Mouse (Mus musculus) heart, embryonic 15.5 days (tissue): ENCODE data around the gene Adat2. TPM values are rescaled to one million over a fixed set of nuclear protein-coding genes. Genes with fewer than 3 reads are reported as not detected.
A peak's percentile ranks its signal among the peaks of the same experiment; 100 is the strongest.

Experiments used
- ATAC-seq: fragments of 200-750 bp; cut with Nextera tagmentation; replicated peaks from 2 replicates; pipeline ENCODE4 v1.8.0; 2017; ENCODE audit warnings: low read depth, moderate TSS enrichment; ENCODE audit not compliant: insufficient number of reproducible peaks, insufficient read depth, low FRiP score
- H3K27ac ChIP-seq: fragments of 300-500 bp; sonication (generic); 2 replicates; pipeline ENCODE4 v1.5.1; 2015; ENCODE audit warnings: mild to moderate bottlenecking, inconsistent platforms
- H3K27me3 ChIP-seq: fragments of 300-500 bp; sonication (generic); 2 replicates; pipeline ENCODE4 v1.6.1; 2015; ENCODE audit warnings: inconsistent platforms
- H3K36me3 ChIP-seq: fragments of 300-500 bp; sonication (generic); 2 replicates; pipeline ENCODE4 v1.6.1; 2015; ENCODE audit warnings: mild to moderate bottlenecking, inconsistent platforms
- H3K4me1 ChIP-seq: fragments of 300-500 bp; sonication (generic); replicated peaks from 2 replicates; pipeline ENCODE4 v1.6.1; 2015; ENCODE audit warnings: inconsistent platforms
- H3K4me2 ChIP-seq: fragments of 300-500 bp; sonication (generic); 2 replicates; pipeline ENCODE4 v1.6.1; 2015; ENCODE audit warnings: inconsistent platforms, mild to moderate bottlenecking, moderate library complexity
- H3K4me3 ChIP-seq: fragments of 300-500 bp; sonication (generic); 2 replicates; pipeline ENCODE4 v1.5.1; 2015; ENCODE audit warnings: mild to moderate bottlenecking, inconsistent platforms
- H3K9ac ChIP-seq: fragments of 300-500 bp; sonication (generic); 2 replicates; pipeline ENCODE4 v1.6.1; 2015; ENCODE audit warnings: mild to moderate bottlenecking, inconsistent platforms
- H3K9me3 ChIP-seq: fragments of 300-500 bp; sonication (generic); replicated peaks from 2 replicates; pipeline ENCODE4 v1.6.1; 2016; ENCODE audit warnings: inconsistent platforms
- WGBS: fragments of 180-500 bp; shearing (Covaris S2); methylation state at CpG from one replicate; pipeline ENCODE4 v1.1.7; 2015; ENCODE audit warnings: mixed read lengths; 5-methylcytosine and 5-hydroxymethylcytosine counted together
- polyA plus RNA-seq: library from polyadenylated mRNA; unstranded; fragments of >200 nt; fragmentation: Nextera tagmentation; extraction: Ambion mirVana; gene quantifications from 2 replicates; pipeline ENCODE4 v1.2.1, GENCODE M21; 2015

The Adat2 gene
- polyA plus RNA-seq, 1 experiment from 2014 or later, result 2.2 TPM

DNA sequence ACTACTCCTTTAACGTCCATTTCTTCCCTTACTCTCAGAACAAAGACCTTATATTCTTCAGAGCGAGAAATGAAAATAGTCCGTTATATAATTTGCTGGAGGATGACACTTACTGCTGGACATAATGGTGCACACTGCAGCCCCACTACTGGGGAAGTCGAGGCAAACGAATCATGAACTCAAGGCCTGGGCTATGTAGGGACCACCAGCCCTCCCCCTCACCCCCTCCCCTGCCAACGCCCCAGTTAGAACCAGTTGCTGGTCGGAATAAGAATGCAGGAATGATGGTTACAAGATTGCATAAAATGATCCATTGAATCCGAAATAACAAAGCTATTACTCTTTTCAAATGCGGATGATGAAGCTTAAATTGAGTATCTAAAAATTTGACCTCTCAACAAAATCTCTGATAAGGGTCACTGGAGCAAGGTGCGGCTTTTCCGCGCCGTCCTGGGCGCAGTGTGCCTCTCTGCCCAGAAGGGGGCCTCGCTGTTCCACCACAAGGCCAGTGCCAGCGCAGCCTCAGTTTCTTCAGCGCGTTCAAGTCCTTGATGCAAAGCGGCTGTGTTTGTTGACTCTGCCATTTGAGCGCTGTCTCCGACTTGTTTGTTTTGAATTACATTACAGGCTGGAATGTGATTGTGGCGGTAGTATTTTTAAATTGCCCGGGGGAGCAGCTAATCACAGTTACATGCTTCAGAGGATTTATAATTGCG lies 11.8 kb downstream of the Adat2 start:
- ATAC-seq, result no peak
- Histone ChIP-seq H3K4me1 (peaks cover 4% of the 10 kb centered on the region; the same call in 1 of the 2 replicates), H3K4me3 (peak overlapping the region; percentile 39), H3K9me3 (no peaks in the 10 kb centered on the region), H3K4me2 (peak overlapping the region; percentile 61), H3K27me3 (no peaks in the 10 kb centered on the region), H3K9ac (no peak overlapping the region), H3K27ac (no peak overlapping the region), H3K36me3 (peaks cover 11% of the 10 kb centered on the region)
- WGBS, result 25% methylated on average over 24 of the region's 24 CpGs

DNA sequence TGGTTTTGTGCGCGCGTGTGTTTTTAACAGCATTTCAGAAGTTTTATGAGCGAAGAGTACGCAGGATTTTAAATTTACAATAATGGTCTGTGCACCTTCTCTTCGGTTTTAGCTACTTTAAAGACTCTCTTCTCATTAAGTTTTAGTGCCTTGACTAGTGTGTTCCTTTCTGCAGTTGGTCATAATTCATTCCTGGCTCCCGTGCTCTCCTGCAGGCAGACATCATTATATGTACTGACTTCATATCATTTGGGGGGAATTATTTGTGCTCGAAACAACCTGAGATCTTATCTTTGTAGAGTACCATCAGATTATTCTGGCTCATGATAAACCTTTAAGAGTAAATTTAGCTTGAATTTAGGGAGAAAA lies 12.4 kb downstream of the Adat2 start:
- ATAC-seq, result no peak
- Histone ChIP-seq H3K9me3 (no peaks in the 10 kb centered on the region), H3K27ac (no peak overlapping the region), H3K27me3 (no peaks in the 10 kb centered on the region), H3K4me2 (peak overlapping the region; percentile 61), H3K4me1 (peaks cover 7% of the 10 kb centered on the region; the same call in 1 of the 2 replicates), H3K9ac (no peak overlapping the region), H3K4me3 (peak overlapping the region; percentile 39), H3K36me3 (peaks cover 10% of the 10 kb centered on the region)
- WGBS, result 55% methylated on average over 8 of the region's 8 CpGs

DNA sequence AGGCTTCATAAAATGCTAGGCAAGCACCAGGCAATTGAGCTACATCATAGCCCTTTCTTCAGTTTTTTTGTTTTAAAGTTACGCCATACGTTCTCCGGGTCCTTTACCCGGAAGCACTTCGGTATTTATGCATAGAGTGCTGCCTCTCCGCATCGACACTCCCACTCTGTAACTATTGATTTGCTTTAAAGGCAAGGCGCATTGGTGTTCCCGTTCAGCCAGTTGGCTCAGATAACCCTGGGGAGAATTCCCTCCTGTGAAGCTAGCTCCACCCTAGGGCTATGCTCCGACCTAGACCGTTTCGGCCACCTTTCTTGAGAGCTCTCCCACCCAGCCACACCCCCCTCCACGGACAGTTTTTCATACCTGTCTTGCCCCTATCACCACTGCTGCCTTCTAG lies 13.7 kb downstream of the Adat2 start:
- WGBS, result 55% methylated on average over 13 of the region's 13 CpGs
- Histone ChIP-seq H3K4me3 (no peak overlapping the region), H3K27ac (no peak overlapping the region), H3K36me3 (no peaks in the 10 kb centered on the region; the same call in 1 of the 2 replicates), H3K9me3 (no peaks in the 10 kb centered on the region), H3K4me2 (no peak overlapping the region), H3K4me1 (peaks cover 7% of the 10 kb centered on the region; the same call in 1 of the 2 replicates), H3K9ac (no peak overlapping the region), H3K27me3 (no peaks in the 10 kb centered on the region)
- ATAC-seq, result no peak

DNA sequence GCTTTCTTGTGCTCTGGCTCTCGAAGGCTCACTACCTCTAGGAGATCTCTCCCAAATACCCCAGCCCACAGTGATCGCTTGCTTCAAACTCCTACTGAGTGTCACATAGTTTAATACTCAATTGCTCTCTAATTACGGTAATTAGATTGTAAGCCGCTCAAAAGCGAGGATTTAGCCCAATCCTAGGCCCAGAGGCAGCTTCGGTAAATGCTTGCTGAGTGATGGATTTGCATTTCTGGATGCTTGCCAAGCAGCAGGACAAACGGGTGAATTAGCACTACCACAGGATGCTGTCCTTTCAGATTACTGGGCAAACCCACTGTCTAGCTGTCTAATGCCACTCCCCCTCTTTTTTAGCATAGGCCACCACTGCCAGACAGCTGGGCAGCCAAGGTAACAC lies 17.1 kb downstream of the Adat2 start:
- ATAC-seq, result no peak
- no peak overlapping the region for H3K4me2 ChIP-seq

DNA sequence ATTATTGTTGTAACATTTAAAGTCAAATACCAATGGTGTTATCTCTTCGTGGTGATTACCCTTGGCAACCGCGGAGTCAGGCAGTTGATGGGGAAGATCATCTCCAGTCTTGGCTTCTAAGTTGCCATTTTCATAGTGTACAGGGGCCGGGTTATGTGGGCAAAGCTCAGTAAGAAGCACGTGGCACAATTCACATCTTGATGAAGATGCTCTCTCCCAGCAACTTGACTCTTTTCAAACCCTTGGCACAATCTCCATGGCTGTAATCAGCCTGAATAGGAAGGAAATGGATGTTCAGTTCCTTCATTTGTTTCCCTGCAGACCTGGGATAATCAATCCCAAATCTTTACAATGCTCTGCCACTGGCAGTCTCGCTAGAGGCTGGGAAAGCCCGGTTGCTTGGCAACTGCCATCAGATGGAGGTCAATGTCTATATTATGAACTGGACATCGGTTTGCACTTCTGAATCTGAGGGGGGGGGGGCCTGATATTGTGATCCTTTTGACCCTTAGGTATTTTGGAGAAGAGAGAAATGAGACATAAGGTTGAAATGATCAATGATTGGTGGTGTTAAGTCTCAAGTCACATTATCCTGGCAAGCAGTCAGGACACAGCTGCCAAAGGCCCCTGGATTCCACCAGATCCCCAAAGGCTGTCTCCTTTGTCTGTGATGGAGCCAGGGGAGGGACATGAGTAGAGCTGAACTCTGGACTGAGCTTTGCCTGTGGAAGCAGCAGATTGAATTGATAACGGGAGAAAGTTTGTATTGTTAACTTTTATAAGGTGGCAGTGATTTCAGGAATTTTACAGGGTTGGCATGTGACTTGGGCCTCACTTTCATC lies 18.2 kb downstream of the Adat2 start:
- H3K4me1 ChIP-seq, result peaks cover 4% of the 10 kb centered on the region; the same call in 1 of the 2 replicates
- WGBS, result 75% methylated on average over 9 of the region's 9 CpGs
- no peak overlapping the region for H3K4me2 ChIP-seq
- no peaks in the 10 kb centered on the region for H3K9me3 ChIP-seq
- ATAC-seq, result no peak
- no peak overlapping the region for H3K4me3 ChIP-seq
- no peak overlapping the region for H3K9ac ChIP-seq
- no peaks in the 10 kb centered on the region for H3K36me3 ChIP-seq
- H3K27ac ChIP-seq, result no peak overlapping the region
- H3K27me3 ChIP-seq, result no peaks in the 10 kb centered on the region

More for the DNA sequence above, 17.1 kb downstream of the Adat2 start:
- H3K4me3 ChIP-seq, result no peak overlapping the region
- no peaks in the 10 kb centered on the region for H3K27me3 ChIP-seq
- peaks cover 6% of the 10 kb centered on the region; the same call in 1 of the 2 replicates for H3K4me1 ChIP-seq
- no peak overlapping the region for H3K27ac ChIP-seq
- H3K9me3 ChIP-seq, result no peaks in the 10 kb centered on the region
- 49% methylated on average over 7 of the region's 7 CpGs for WGBS
- H3K9ac ChIP-seq, result no peak overlapping the region
- H3K36me3 ChIP-seq, result no peaks in the 10 kb centered on the region

GRCm38 (mm10) chr10:13572003-13572402 lies 19.3 kb downstream of the Adat2 start:
- no peaks in the 10 kb centered on the region for H3K36me3 ChIP-seq
- H3K9me3 ChIP-seq, result no peaks in the 10 kb centered on the region
- 47% methylated on average over 10 of the region's 10 CpGs for WGBS
- H3K27me3 ChIP-seq, result no peaks in the 10 kb centered on the region
- H3K4me1 ChIP-seq, result peaks cover 4% of the 10 kb centered on the region; the same call in 1 of the 2 replicates
- no peak overlapping the region for H3K9ac ChIP-seq
- no peak overlapping the region for H3K27ac ChIP-seq
- no peak for ATAC-seq
- H3K4me3 ChIP-seq, result no peak overlapping the region
- no peak overlapping the region for H3K4me2 ChIP-seq

DNA sequence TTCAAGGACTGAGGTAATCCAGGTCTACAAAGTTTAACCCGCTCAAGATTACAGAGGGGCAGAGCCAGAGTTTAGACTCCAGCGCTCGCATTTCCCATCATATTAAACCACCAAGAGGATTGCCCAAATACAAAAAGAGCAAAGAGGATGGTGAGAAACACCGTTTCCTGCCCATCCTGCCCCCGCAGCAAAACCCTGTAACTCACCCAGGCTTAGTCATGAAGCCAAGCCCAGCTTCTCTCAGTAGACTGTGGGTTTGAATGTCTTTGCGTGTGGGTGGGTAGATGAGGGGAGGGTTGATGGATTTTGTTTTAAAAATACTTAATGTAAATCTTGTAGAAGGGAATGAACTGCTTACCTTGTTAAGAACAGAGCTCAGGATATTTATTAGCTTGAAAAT lies 19.7 kb downstream of the Adat2 start:
- no peak overlapping the region for H3K4me2 ChIP-seq
- H3K27ac ChIP-seq, result no peak overlapping the region
- no peaks in the 10 kb centered on the region for H3K36me3 ChIP-seq
- H3K27me3 ChIP-seq, result no peaks in the 10 kb centered on the region
- peaks cover 4% of the 10 kb centered on the region; the same call in 1 of the 2 replicates for H3K4me1 ChIP-seq
- no peak for ATAC-seq
- no peak overlapping the region for H3K4me3 ChIP-seq
- no peaks in the 10 kb centered on the region for H3K9me3 ChIP-seq
- no peak overlapping the region for H3K9ac ChIP-seq
- WGBS, result 76% methylated on average over 6 of the region's 6 CpGs

DNA sequence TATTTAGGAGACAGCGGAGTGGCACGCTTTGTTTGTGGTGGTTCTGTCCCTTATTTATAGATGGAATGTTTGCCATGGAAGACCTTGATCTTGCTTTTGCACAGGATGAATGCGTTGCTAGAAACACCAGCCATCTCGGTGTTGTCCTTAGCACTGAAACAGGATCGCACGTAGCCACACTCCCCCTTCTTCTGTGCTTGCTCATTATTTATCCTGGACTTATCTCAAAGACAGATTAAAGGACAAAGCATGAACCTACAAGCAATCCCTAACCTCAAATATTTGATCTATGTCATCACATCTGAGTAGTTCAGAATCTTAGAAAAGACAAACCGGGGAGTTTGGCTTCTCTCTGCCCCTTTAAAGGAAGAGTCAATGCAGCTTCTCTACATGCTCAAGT lies 24.4 kb downstream of the Adat2 start:
- Histone ChIP-seq H3K4me2 (no peak overlapping the region), H3K27ac (no peak overlapping the region), H3K27me3 (no peaks in the 10 kb centered on the region), H3K4me1 (no peaks in the 10 kb centered on the region), H3K36me3 (no peaks in the 10 kb centered on the region), H3K9ac (no peak overlapping the region), H3K4me3 (no peak overlapping the region), H3K9me3 (no peaks in the 10 kb centered on the region)
- 69% methylated on average over 7 of the region's 7 CpGs for WGBS
- no peak for ATAC-seq

GRCm38 (mm10) chr10:13587914-13588313 lies 35.2 kb downstream of the Adat2 start:
- Histone ChIP-seq H3K4me2 (no peak overlapping the region), H3K9me3 (no peaks in the 10 kb centered on the region), H3K9ac (no peak overlapping the region), H3K36me3 (no peaks in the 10 kb centered on the region), H3K4me1 (no peaks in the 10 kb centered on the region), H3K4me3 (no peak overlapping the region), H3K27me3 (no peaks in the 10 kb centered on the region), H3K27ac (no peak overlapping the region)
- ATAC-seq, result no peak
- WGBS, result 64% methylated on average over 2 of the region's 2 CpGs

DNA sequence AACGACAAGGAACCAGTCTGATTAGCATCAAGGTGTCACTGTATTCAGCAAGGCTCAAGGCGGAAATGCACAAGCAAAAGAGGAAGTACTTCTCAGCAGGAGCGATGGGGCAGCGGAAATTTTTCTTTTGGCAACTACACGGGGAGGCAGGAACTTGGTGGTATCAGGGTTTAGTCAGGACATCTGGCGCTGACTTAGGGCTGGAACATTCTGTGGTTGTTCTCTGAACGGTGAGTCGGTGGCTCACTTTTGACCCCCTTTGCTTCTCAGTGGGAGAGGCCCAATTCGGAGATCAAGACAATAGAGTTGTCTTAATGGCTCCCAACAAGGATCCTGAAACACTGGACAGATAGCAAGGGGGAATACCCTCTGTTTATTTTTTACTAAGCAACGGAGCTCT lies 39.5 kb downstream of the Adat2 start:
- H3K9ac ChIP-seq, result no peak overlapping the region
- WGBS, result 87% methylated on average over 10 of the region's 10 CpGs
- H3K9me3 ChIP-seq, result no peaks in the 10 kb centered on the region
- H3K27ac ChIP-seq, result no peak overlapping the region
- ATAC-seq, result no peak
- H3K4me2 ChIP-seq, result no peak overlapping the region
- no peaks in the 10 kb centered on the region for H3K36me3 ChIP-seq
- no peak overlapping the region for H3K4me3 ChIP-seq
- no peaks in the 10 kb centered on the region for H3K27me3 ChIP-seq
- H3K4me1 ChIP-seq, result no peaks in the 10 kb centered on the region

- Histone ChIP-seq H3K4me3 (no peak overlapping the region), H3K27ac (no peak overlapping the region), H3K9me3 (no peaks in the 10 kb centered on the region), H3K27me3 (no peaks in the 10 kb centered on the region), H3K4me2 (no peak overlapping the region), H3K4me1 (no peaks in the 10 kb centered on the region), H3K9ac (no peak overlapping the region), H3K36me3 (no peaks in the 10 kb centered on the region)
- 83% methylated on average over 3 of the region's 3 CpGs for WGBS
- ATAC-seq, result no peak
These were observed 40.8 kb downstream of the Adat2 start for GRCm38 (mm10) chr10:13593529-13593928.
